Mouse (Mus musculus) liver, embryonic 12.5 days (tissue): ENCODE results near the gene Ncoa1. TPM values are rescaled to one million over a fixed set of nuclear protein-coding genes. Genes with fewer than 3 reads are reported as not detected.

Source experiments
- polyA plus RNA-seq: library from polyadenylated mRNA; unstranded; fragments of >200 nt; fragmentation: Nextera tagmentation; extraction: Ambion mirVana; gene quantifications from 2 replicates; pipeline ENCODE4 v1.2.1, GENCODE M21; 2016

The Ncoa1 gene
- polyA plus RNA-seq, 1 experiment from 2014 or later: 1.9 TPM

Other genes with a start within 250 kb of the Ncoa1 start
- gene Ptrhd1, start 243.2 kb downstream of the Ncoa1 start, polyA plus RNA-seq: 3.5 and 4.0 TPM in 2 replicates
- 13.9 and 17.1 TPM in 2 replicates for gene Cenpo, start 242.9 kb downstream of the Ncoa1 start, polyA plus RNA-seq
- gene Itsn2, start 115.5 kb upstream of the Ncoa1 start, polyA plus RNA-seq: 34.3 and 35.4 TPM in 2 replicates
- not detected in 2 replicates for gene Gm3625, start 115.7 kb upstream of the Ncoa1 start, polyA plus RNA-seq